Mouse (Mus musculus): ENCODE measurements at regions not wholly inside any gene's neighbourhood (a gene's known extent, or its start where the extent isn't known, plus 50 kb on each side); places are given as distances from the start of the nearest gene placed in this dataset.

DNA sequence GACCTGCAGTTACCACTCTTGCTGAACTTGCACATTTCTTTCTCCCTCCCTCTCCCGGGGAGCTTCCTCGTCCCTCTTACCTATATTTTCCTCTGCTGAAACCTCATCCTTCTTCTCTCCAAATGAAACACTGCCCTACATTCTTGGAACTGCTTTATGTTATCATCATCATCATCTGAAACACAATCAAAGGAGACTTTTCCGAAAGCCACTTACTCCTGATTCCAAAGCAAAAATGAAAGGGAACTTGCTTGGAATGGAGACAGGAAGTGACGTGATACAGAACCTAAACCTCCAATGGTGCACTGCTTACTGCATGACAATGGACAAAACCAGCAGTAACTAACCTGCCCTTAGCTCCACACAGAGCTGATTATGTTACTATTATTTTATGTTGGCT is 287.2 kb upstream of the Btbd3 start:
- DNase-seq = no peak

DNA sequence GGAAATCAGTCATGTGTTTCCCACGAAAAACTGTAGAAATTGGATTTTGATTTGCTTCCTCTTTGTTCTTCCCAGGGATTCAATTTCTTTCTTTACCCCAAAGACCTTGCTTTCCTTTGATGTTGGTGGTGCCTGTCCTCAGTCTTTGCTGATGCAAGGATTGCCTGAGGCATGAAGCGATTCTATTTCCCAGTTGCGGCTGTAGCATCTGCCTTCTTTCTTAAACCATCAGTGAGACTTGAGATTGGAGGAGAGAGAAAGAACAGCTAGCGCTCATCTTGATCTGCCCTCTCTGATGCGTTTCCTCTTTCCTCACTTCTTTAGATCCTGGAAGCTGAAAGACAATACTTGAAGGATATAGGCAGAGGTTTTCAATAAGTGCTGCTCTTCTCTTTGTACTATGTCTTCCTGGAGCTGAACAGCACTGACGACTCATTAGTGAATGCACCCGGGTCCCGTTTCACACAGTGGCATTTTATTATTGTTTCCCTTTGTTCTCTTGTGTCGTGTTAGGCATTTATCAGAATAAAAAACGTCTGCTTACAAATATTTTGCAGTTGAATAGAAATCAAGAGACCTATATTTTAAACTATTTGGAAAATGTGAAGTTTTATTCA is 289.8 kb upstream of the Btbd3 start:
- DNase-seq = no peak

DNA sequence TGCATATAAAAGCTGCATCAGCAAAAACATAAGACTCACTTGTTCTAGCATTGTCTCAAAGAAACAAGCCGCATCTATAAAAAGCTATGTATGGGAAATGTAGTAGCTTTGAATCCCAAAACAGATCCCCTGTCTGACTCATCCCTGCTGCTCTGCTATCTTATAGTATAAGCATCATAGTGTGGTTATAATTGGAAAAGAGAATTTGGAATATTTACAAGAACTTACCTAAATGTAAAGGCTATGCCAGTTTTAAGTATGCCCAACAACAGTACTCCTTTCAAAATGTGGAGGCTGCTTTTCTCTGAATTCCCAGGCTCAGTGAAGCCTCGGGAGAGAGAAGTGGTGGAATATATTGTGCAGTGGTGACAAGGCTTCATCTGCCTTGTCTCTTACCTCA is 301.5 kb upstream of the Btbd3 start:
- no peak for DNase-seq

DNA sequence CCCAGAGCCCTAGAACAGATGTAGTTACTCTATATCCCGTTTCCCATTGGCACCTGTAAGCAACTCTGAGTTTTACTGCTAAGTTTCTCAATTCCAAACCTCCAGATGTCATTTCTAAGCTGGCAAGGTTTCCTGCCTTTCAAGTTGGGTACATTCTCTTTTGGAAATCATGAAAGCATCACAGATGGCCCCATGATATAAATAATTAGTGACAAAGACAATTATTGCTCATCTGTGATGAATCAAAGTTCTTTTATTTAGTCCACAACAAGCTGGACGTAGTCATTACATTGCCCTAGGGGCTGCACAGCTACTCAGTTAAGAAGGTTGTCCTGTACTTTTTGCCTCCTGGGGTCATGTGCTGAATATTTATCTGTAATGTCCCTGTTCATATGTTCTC is 303.2 kb upstream of the Btbd3 start:
- no peak for DNase-seq

DNA sequence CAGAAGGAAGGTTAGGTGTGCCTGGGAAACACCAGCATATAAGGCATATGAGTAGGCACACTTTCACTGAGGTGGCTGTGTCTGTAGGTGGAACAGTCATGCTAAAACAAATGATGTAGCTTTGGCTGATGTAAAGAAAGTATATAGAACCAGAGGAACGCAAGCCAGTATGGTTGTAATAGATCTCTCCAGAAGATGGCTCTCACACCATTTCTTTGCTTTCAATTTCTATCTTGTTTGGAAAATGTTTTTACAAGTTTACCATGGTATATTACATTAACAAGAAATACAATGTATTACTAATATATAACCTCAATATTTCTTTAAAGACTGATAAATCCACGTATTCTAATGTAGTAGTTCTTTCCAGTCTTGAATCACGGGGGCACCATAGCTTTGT is 304.4 kb upstream of the Btbd3 start:
- DNase-seq = no peak

DNA sequence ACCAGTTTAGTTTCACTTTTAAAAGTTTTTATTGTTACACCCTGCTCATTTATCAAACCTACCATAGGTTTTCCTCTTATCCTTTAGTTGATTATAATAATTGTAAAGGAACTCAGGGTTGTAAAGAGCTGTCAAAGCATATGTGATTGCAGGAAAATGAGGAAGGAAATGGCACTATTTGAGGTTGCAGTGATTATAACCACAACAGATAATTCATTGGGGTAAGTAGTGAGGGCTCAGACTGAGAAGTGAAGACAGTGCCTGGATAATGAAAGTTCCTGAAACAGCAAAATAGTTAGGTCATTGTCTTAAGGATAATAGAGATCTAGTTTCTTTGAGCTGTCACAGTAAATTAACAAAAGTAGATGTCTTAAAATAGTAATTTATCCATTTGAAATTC is 305.4 kb upstream of the Btbd3 start:
- DNase-seq = no peak

DNA sequence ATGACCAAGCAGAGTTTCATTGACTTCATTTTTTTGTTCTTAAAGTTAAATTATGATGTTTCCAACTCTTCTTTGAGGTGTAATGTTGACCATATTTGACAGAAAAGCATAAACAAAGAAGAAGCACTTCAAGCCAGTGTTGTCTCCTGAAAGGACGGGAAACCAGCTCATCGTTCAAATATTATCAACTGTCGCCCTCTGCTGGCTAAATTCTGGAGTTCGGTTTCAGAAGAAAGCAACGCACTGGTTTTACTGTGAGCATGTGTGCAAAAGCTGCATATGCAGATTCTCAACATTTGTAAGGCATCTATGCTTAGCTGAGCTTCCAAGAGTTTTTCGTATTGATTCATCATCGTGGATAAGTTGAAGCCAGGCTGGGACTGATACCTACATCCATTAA is 313.6 kb upstream of the Btbd3 start:
- no peak for DNase-seq

DNA sequence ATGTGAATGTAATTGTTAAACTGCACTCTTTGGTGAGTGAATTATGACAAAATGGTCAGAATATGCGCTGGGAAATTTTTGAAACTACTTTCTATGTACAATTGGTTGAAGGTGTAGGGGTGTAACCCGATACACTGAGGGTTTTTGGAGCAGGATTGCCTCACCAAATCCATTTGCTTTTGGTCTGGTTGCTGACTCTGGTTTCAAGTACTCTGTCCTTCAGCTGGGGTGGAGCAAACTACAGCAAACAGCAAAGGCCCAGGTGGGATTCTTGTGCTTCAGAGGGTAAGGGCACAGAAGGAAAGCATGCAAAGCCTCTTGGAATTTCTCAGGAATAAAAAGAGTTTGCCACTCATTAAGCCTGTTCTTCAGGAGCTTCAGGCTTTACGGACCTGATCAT is 316.8 kb upstream of the Btbd3 start:
- no peak for DNase-seq

DNA sequence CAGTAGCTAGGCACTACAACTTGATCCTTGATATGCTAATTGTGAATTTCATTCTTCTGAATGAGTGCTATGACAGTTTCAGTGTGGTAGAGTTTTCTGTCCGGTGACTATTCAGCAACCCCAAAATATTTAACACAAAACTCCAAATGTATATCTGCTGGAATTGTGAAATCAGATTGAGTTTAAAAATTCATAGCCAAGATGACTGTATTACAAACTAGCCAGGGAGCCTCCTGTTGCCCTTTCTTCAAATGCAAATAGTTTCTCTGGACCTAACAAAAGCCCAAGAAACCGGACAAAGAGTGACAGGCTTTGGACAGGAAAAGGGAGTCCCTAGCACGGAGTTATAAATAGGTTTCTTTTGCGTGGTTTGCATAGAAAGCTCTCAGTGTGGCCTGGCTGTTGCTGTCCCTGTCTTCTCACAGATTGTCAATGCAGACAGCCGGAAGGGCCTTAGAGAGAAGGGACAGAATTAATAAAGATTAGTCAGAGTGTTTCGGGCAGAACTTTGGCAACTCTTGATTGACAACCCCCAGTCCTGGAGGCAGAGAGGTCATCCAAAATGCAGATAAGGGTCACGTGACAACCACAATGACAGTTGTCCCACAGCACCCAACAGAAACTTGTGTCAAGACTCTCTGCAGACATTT is 317.4 kb upstream of the Btbd3 start:
- no peak for DNase-seq

DNA sequence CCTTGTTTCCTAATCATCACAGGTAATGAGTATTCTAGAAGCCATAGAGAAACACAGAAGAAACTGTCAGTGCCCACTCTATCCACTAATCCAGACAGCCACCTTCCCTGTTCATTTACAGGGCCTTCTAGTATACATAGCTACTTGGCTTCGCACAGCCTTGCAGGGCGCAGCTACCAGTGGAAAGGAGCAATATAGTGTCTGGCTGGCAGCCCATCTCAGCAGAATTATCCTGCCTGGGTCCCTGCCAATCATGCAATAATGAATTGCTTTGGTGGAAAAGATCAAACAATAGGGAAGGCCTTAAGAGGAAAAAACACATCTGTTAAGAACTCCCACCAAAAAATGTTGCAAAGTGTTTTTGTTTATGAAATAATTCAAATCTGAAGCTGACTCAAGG is 319.8 kb upstream of the Btbd3 start:
- no peak for DNase-seq

DNA sequence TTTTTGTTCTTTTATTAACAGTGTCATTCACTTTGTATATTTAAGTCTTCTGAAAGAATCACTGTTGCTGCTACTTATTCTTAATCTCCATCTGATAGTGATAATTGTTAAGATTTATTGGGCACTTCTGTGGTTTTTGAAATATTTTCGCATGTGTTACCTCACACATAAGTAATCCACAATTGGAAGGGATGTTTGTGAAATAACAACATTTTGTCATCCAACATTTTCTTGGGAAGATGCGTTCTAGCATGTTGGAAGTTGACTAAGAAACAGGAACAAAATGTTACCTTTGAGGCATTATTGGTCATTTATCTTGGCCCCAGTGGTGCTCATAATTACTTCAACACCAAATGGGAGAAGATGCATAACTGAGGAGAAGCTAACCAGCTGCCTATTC is 323.4 kb upstream of the Btbd3 start:
- no peak for DNase-seq

DNA sequence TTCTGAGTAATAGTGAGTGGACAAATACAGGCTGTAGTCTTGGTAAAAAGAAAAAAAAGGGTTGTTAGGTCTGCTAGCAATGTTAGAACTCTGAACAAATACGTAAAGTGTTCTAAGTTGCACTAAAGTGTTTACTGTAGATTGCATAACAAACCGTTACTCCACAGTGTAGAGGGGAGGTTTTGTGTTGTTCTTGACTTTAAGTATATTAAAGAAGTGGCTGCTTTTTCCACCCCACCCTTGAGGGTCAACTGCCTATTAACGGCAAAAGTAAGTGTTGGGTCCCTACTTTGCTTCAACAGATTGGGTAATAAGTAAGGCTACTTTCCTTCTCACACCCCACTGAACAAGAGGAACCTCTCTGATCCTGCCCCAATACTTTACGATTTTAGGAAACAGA is 323.9 kb upstream of the Btbd3 start:
- DNase-seq = no peak

DNA sequence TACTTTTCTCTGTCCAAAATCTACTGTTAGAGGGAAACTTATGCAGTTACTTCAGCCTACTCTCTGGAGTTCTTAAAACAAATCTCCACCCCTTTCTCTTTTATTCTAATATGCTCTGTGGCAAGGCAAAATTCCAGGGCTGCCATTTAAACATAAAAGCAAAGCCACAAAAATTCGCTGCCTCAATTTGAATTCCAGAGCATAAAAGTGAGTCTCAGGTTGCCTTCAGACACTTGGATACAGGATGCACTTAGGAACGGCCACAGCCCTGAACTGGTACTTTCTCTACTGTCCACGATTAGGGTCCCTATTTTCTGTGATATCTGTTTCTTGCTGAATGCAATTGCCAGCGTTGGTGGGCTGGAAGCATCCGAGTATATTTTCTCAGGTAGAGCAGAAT is 330.9 kb upstream of the Btbd3 start:
- no peak for DNase-seq

DNA sequence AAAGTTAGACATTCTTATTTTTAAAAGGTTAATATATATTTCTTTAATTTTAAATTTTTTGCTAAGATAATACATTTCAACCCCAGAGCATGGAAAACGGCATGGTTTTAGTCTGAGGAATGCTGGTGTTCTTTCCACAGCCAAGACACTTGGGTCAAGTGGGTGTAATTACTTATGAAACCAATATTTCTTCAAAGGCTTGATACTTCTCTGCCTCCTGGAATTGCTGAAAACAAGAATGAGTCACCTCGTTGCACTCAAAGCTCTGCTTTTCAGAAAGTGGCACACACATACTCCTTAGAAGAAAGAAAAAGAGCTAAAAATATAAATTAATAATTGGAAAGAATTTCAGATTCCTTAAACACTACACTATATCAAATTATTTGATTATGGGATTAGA is 331.8 kb upstream of the Btbd3 start:
- no peak for DNase-seq

DNA sequence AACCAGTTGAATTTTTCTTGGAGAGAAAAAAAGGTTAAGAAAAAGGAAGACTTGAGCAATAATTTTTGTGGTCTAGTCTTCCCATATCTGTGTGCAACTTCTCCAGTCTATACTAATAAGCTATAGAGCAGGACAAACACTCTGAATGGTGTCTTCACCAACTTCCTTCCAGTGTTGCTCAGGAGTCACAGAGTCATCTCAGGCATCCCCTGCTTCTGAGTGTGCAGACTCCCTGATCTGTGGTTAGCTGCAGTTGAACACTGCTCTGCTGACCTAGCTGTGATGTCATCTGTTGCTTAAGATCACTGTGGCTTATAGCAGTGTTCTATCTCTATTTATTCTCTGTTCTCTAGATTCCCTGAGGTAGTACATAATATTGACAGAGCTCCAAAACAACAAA is 357.9 kb upstream of the Btbd3 start:
- no peak for DNase-seq

DNA sequence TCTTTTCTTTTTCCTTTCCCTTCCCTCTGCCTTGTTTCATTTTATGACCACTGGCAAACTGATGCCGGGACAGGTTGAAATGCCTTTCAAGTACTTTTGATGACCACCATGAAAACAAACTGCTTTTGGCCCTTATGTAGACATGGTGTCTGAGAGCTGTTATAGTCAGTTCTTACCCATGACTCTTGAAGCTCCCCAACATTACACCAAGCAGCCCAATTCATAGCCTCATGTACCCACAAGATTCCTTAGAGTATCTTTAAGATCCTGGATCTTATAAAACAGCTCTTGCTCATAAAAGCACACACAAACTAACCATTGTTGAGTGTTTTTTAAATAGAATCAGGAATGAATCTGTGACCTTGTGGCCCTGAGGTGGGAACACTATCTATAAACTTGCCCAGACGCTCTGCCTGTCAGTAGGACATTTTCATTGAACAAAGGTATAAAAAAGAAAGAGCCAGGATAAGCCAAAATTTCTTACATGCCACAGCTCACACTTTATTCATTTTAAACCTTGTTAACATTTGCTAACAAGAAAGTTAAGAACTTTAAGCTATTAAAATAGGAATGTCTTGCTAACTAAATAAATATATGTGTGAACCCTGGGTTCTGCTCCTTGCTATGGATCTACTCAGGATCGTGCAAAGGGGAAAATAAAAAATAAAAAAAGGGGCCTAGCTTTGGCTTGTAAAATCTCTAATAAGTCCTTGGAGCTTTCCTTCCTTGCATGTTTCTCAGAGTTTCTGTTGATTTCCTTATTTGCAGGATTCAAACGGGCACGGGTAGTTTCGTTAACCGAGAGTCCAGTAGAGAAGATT is 375.9 kb upstream of the Btbd3 start:
- no peak for DNase-seq

DNA sequence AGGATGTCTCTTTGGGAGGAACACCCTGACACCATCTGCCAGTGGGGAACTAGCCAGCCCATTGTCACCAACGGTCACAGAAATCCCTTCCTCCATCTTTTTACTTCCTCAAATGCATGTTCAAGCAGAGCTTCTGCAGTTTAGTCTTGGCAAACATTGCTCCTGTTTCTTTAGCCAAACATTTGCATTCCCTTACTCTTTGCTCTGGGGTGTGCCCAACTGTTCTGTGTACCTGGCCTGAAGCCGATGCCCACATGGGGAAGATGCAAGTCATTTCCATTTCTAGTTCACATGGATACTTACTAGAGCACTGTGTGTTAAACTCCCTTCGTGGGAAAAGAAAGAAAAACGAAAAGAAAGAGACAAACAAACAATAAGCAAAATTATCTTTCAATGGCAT is 386.7 kb upstream of the Btbd3 start:
- no peak for DNase-seq

DNA sequence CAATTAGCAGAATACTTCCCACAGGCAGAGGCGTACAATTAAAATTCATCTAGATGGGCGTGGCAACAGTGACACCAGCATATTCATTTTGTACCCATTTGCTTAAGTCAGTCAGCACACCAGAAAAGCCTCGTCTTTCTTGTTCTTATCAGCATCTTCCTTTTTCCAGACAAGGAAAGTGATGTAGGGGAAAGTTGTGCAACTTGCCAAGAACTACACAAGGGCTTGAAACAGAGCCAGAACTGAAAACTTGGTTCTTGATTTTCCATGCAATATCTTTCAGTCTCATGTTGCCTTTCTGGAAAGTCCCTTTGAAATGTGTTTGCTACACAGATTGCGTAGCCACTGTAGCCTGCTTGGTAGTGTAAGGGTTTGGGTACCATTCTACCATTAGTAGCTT is 401.9 kb upstream of the Btbd3 start:
- DNase-seq = no peak

DNA sequence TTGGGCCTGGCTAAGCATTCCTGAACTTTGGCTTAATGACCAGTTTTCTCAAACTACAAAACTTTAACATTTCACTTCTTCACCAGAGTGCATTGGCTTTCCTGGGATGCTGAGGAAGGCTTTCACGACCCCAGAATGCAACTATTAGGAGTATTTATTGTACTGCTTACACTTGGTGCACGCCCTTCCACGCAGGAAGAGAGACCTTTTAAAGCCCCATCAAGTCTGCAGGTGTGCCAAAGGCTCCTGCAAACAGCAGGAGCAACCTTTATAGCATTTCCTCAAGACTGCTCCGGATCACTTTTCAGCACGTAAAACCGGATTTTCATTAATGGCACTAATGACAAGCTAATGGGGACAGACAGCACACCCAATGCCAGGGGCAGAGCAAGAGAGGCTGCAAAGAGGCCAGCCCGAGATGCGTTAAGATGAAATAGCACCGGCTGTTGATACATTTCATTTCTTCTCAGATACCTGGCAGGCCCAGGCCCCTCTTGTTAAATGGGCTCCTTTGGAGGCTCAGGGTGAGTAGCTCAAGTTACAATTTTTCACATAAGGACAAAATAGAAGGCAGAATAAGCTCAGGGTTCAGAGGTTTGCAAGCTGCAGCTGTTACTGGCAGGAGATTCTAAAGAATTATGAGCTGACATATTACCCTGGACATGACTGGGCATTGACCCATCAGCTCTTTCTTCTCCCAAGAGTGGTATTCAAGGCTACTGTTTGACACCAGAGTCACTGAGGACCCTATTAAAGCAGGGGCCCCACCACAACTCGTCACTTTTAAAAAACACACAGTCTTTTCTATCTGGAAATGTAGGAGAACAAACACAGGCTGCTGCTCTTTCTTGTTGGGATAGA is 402.7 kb upstream of the Btbd3 start:
- DNase-seq = no peak

DNA sequence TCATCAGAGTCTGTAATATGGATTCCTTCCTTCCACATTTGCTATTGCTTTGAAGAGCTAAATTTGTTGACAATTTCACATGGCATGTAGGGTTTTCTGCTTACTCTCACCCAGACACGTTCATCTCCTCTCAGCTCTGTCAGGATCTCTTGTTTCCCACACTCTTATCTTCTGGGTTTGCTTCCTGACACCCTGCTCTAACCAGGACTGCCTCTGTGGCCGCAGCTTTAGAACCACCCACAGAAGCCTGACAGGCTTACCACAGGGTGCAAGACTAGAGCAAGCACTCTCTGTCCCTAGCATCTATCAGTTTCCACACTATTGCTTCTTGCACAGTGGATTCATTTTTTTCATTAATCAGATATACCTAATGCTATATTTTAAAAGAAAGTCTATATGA is 408.5 kb upstream of the Btbd3 start:
- DNase-seq = no peak

DNA sequence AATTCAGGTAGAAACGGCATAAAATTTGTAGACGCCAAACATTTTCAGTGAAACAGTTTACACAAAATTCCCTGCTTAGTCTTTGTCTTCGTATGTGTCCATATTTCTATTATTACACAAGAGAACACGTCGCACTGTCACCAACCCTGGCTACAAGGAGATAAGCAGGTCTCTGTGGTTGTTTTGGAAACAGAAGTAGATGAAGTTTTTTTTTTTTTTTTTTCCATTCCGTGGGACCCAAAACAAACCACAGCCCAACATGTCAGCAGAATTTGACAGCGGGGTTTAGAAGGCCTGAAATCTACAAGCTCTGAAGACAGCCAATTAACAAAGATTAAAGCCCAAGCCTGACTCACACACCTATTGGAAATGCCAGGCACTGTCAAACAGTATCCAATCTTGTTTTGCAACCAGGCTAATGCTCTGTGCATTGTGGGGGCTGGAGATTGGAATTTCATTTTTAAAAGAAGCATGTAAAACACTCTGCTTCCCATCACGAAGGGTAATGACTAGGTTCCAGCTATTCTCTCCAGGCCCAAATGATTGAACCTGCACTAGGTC is 428.5 kb upstream of the Btbd3 start:
- DNase-seq = no peak

DNA sequence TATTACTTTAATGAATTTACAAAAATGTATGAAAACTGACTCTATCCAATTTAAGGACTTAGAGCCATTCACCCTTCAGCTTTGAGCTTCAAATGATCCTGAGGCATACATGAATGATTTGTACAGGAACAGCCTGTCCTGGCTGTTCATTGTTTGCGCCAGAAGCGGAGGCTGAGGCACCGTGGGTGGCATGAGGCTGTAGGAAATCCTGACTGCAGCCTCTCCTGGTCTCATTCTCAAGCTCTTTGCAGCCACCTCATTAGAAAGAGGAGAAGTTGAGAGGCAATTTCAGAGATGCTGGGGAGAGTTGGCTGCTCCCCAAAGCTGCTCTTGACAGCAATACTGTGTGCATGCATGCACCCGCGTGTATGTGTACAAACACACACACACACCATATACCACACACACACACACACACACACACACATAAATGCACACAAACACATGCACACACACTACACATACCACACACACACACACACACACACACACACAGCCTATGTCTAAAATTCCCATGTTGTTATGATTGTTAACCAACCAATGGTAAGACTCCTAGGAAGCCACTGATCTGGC is 434.9 kb upstream of the Btbd3 start:
- DNase-seq = no peak

DNA sequence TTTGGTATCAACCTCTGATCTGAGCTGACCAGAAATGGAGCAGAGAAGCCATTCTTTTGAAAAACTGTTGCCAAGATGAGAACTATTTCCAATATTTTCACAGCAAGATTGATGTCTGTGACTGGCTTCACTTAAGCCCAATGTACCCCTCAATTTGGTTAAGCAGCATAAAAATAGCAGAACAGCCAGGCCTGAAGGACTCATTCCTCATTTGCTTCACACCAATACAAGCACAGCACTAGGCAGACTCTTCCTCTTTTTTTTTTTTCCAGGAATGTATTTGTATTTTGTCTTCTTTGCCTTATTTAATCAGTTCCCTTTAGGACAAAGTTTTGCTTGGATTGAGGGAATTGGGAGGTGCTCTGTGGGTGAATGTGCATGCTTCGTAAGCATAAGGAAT is 441.4 kb upstream of the Btbd3 start:
- no peak for DNase-seq
